Mouse (Mus musculus) brain, embryonic 14.5 days (tissue): ENCODE data around the gene Ccl6.

Experiments
- CTCF ChIP-seq: fragments of 200-500 bp; IDR thresholded peaks from 2 replicates; pipeline ENCODE4 v1.5.1; 2012; ENCODE audit warnings: inconsistent platforms, mild to moderate bottlenecking, moderate library complexity, borderline replicate concordance; ENCODE audit not compliant: insufficient read depth, insufficient read length; ENCODE audit errors: extremely low read depth
- POLR2A ChIP-seq: fragments of 200-500 bp; IDR thresholded peaks from 2 replicates; pipeline ENCODE4 v1.6.1; 2012; ENCODE audit warnings: mild to moderate bottlenecking, inconsistent platforms, borderline replicate concordance; ENCODE audit not compliant: poor library complexity, insufficient read depth, insufficient read length, severe bottlenecking; ENCODE audit errors: extremely low read depth

GRCm38 (mm10) chr11:83568786-83569185, 24.1 kb downstream of the Ccl6 start:
- no peak for TF ChIP-seq POLR2A
- TF ChIP-seq CTCF = no peak
